Mouse (Mus musculus) retina, adult 2 months (tissue): ENCODE results near the gene Nkd2.

ENCODE experiments used
- DNase-seq: peaks from one replicate; pipeline ENCODE4 v3.0.0-alpha.2; 2012; ENCODE audit warnings: low read depth, low spot score

Nkd2 gene

DNA sequence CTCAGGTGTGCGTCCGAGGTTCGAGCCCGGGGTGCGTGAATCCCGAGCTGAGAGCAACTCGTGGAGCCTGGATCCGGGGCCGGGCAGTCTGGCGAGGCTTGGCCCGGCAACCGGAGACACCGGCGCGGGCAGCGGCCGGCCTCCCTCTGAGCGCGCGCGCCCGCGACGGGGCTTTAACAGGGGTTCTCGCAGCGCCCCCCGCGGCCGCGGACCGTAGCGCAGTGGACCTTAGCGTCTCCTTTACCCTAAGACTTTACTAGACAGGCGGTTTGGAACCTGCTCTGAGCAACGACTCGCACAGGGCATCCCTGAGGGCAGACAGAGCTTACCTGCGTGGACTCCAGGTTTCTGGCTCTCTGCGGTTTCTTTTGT is at the start of gene Nkd2:
TSS of gene Nkd2 (minus strand) at position 167 of the 372 bp plus-strand sequence.
- DNase-seq = no peak

GRCm38 (mm10) chr13:73892493-73893178 is 45.2 kb upstream of the Nkd2 start:
- no peak for DNase-seq

DNA sequence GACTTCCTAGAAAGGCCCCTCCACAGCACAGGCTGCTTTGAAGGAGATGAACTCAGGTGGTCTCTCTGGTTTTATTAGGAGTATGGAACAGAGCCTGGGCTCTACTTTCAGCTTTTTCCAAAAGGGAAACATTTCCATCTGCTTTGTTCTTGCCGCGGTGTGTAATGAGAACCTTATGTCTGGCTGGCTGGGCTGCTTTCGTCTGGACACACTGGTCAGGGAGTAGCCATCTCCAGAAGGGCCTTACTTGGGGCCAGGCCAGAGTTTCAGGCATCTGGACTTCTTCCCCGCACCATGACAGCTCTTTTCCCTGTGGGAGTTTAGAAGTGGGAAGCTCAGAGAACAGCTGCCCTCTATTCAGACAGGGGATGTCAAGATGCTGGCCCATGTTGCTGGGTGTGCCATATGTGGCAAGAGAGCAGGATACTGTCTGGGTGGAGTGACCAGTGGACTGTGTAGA is 40.0 kb upstream of the Nkd2 start:
- DNase-seq = no peak

GRCm38 (mm10) chr13:73886601-73887000 is 39.2 kb upstream of the Nkd2 start:
- no peak for DNase-seq

GRCm38 (mm10) chr13:73886066-73886465 is 38.6 kb upstream of the Nkd2 start:
- DNase-seq = no peak

DNA sequence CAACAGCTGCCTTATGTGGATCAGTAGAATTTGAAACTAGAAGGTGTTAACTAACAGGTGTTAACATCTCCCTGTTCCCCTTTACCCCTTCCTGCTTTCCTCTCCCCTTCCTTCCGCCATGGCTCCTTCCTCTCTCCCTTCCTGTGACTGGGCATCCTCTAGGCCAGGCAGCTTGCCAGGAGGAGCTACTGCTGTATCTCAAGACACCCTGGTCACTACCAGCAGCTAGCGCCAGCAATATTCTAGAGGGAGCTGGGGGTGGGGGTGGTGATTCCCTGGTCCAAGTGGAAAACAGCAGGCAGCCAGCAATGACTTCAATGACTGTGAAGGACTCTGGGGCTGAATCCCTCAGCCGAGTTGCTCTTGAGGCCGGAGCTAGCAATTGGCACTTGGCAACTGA is 38.2 kb upstream of the Nkd2 start:
- DNase-seq = no peak

DNA sequence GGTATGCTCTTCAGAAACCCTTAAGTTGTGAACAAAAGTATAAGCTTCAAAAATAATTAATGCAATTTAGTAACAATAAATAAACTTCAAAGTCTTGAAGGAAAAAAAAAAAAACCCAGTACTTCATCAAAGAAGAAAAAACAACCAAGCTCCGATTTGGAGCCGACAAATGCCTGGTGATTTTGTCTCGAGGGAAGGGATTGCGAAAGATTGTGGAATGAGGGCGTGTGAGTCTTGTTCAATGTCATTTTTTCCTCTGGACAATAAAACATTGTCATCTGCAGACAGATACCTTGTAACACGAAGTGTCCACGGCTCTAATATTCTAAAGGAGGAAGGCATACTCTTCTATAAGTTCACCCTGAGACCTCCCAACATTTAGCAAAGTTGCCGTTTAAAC is 33.9 kb upstream of the Nkd2 start:
- no peak for DNase-seq

DNA sequence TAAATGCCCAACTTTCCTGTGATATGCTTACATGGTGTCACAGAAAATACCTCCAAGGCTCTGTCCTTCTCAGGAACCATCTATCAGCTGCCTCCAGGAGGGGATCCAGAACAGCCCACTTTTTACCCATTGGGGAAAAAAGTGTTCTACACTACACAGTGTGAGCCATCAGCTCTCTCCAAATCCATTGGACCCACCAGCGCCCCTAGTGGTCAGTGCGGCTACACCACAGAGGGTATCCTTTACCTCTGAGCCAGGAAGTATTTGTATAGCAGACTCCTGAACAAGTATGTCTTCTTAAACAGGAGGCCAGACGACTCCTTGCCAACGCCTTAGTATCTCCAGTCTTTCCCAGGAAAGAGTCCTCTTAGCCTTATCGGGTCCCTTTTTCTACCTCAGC is 32.4 kb upstream of the Nkd2 start:
- no peak for DNase-seq

- no peak for DNase-seq
Observed at GRCm38 (mm10) chr13:73872159-73872558, 24.7 kb upstream of the Nkd2 start.

DNA sequence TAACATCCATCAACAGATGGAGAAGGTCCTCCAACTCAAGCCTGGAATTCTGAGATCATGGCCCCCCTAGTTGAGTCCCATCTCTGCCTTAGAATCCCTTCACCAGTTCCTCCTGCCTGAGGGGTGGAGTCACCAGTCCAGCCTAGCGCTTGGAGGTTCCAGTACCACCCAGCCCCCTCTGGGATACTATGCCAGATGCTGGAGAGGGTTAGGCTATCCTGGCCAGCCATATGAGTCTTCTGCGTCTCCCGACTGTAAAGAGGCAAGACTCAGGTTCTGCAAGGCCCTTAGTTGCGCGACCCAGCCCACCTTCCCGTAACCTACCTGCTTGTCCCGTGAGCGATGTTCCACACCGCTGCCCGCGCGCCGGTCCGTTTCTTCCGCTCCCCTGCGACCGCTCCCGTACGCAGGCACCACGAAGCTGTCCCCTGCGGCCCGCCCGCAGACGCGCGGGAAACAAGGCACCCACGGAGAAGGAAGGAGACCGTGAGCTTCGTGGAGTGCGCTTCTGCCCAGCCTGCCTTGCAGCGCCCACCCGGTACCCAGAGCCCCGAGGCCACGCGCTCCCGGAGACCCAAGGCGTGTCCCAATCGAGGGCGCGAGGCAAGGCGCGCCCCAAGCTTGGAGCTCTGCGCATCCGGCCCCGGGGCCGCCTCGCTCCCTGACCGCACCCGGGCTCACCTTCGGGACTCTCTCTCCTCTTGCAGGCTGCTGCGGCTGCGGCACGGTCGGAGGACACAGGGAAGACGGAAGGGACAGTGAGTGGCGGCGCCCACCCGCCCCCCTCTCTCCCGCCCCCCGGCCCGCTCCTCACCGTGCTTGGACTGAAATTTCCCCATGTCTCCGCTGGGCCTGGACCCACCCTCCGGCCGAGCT is 604 bp downstream of the Nkd2 start:
- no peak for DNase-seq

GRCm38 (mm10) chr13:73842696-73843095 is 4.7 kb downstream of the Nkd2 start:
- DNase-seq = no peak

GRCm38 (mm10) chr13:73839740-73840139 is 7.7 kb downstream of the Nkd2 start:
- no peak for DNase-seq

DNA sequence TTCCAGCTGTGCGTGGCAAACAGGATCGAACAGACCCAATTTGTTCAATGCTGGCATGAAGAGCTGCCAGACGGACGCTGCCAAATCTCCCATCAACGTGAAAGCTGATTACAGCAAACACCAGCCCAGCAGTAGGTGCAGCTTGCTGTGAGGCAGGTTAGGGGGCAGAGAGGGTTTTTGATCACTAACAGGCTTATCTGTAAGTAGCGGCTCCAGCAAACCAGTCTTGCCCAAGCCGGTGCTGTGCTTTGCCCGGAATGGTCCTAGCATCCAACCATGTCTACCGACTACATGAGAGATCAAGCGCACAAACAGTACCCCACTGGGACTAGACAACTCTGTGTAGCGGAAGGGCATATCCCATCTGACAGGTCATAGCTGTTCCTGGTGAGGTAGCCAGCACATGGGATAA is 8.3 kb downstream of the Nkd2 start:
- DNase-seq = peak; percentile 15

DNA sequence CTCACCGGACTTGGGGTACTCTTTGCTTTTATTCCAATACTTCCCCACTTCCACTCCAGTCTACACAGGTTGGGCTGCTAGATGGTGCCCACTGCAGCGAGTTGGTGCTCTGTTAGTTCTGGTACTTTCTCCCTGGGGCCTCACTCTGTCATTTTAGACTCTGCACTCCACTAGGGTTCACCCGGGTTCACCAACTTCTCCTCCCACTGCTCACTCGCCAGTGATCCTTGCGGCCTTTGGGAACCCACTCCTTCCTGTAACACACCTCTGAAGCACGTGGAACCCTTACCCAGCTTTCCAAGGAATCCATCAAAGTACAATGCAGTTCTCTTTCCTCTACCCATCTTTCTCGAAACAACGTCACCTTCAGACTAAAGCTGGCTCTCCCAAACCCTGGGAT is 9.7 kb downstream of the Nkd2 start:
- no peak for DNase-seq

GRCm38 (mm10) chr13:73836491-73836890 is 10.9 kb downstream of the Nkd2 start:
- no peak for DNase-seq

DNA sequence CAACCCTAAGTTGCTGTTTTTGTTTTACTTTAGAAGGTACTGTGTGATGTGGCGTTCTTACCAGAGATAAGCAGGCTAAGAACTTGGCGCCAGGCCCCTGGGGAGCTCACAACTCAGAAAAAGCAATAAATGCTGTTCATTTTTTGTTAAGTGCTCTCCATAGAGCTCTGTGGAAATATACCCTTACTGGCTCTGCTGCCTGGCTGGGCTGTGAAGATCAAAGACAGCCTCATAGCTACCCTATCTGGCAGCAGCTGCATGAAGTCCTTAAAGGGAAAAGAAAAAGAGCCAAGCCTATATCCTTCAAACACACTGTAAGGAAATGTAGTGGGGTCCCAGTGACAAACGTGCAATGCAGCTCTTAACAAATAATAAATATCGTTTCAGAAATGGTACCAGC is 11.6 kb downstream of the Nkd2 start:
- no peak for DNase-seq

GRCm38 (mm10) chr13:73833809-73834208 is 13.6 kb downstream of the Nkd2 start:
- no peak for DNase-seq

DNA sequence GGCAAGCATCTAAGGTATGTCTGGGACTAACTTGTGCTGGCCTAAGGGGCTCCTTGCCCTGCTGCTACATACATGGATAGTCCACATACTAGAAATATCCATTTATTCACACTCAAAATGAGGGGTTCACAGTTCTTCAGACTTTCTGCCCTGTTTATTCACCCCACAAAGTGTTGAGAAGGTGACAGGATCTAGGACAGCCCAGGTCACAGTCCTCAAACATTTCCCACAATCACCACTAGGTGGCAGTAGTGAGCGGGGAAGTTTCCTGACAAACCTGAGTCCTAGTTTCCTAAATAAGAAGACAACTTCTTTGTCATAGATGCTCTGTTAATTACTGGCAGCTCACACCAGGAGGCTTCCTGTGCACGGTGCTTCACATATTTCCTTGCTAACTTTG is 15.9 kb downstream of the Nkd2 start:
- peak; percentile 25 for DNase-seq

DNA sequence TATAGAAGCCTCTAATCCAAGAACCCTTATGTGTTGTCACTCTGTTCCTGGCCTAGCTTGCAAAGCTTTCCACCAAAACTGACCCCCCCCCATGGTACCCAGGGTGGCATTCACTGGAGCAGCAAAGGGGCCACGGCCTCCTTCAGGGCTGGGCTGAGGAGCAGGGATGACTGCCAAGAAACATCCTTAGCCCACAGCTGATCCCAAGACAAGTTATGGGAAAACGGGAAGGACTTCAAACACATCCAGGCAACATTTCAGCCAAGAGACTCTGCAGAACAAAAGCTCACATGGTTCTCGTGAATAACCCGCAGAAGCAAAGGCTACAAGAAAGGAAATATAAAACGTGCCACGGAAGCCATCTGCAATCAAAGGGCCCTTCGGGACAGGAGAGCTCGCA is 20.2 kb downstream of the Nkd2 start:
- no peak for DNase-seq

DNA sequence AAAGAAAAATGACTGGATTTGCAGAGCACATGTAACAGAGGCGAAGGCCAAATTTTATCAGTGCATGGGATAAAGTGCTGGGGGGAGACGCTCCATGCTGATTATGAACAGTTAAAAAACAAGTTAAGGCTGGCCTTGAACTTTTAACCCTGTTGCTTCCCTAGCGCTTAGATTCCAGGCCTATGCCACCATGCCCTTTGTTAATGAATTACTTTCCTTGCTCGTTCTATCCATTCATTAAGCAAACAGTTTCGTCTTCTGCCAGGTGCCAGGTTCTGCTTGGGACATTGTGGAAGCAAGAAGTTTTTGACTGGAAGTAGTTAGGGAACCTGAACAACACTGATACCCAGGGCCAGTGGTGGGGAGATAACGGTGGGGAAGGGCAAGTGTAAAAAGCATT is 23.7 kb downstream of the Nkd2 start:
- no peak for DNase-seq

DNA sequence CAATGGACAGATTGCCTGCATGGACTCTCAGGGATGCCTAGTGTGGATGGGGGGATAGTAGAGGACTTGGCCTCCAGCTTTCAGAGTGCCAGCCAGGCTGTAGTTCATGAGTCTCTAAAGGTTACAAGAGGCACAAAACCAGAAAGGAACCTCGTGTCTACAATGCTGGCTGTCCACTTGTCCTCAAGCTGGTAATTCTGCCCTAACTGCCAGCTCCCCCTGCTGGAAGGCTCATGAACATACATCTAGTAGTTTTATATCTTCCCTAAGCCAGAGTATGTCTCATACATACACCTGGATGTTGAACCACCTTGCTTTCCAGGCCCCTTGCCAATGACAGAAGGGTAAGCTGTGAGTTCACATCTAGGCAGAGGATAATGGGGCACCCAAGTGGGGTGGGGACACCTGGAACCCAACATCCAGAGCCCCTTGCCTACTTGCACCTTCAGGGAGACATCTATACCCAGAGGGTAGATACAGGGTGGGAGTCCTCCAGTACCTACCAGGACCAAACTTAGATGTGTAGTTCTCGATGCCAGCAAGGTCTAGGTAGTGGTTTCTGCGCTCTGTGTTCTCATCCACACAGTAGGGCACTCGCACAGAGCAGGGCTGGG is 25.1 kb downstream of the Nkd2 start:
- DNase-seq = peak; percentile 8

GRCm38 (mm10) chr13:73821251-73821650 is 26.2 kb downstream of the Nkd2 start:
- DNase-seq = no peak

DNA sequence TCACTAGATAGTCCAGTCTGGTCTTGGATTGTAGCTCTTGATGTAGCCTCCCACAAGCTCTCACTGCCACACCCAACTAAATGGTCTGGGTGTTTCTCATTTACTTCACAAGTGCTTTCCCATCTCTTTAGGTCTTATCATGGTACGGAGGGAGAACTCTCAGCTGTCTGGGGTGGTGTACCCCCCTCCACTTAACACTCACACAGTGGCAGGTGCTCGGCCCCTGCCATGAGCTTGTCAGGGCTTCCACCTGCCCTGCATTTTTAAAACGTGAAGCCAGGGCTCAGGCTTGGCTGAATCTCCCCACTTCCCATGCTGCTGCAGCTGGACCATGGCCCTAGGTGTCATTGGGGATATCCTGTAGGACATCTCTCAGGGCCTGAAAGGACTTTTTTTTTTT is 28.5 kb downstream of the Nkd2 start:
- no peak for DNase-seq
